Mouse (Mus musculus): ENCODE measurements around the gene Gpr107. TPM values are rescaled to one million over a fixed set of nuclear protein-coding genes. Genes with fewer than 3 reads are reported as not detected.

Gpr107 gene
- polyA plus RNA-seq, 1 experiment = 34.5 TPM

- TF ChIP-seq CTCF (IDR thresholded peaks at IDR 0.05; ENCODE audit: control insufficient read depth, insufficient read depth, insufficient replicate concordance, low read depth, low read length) (no peak), POLR2A (IDR thresholded peaks at IDR 0.05; ENCODE audit: control insufficient read depth, low read depth, low read length) (no peak)
- H3K4me1 ChIP-seq (ENCODE audit: control insufficient read depth, insufficient read depth, low read length) = peaks cover 19% of the 10 kb centered on the region
- no peaks in the 10 kb centered on the region for H3K27me3 ChIP-seq (ENCODE audit: control insufficient read depth, insufficient read depth, low read length)
- H3K36me3 ChIP-seq (ENCODE audit: control insufficient read depth, insufficient read depth, low read length) = no peaks in the 10 kb centered on the region
- no peak overlapping the region for H3K4me3 ChIP-seq (ENCODE audit: control insufficient read depth, low read depth, low read length)
- no peak overlapping the region for H3K27ac ChIP-seq (ENCODE audit: control insufficient read depth, insufficient read depth, low read depth, low read length)
Measured at GRCm38 (mm10) chr2:31263746-31264378, 111.7 kb downstream of the Gpr107 start.

- Histone ChIP-seq H3K27me3 (ENCODE audit: control insufficient read depth, insufficient read depth, low read length) (no peaks in the 10 kb centered on the region), H3K27ac (ENCODE audit: control insufficient read depth, insufficient read depth, low read depth, low read length) (no peak overlapping the region), H3K4me3 (ENCODE audit: control insufficient read depth, low read depth, low read length) (no peak overlapping the region), H3K36me3 (ENCODE audit: control insufficient read depth, insufficient read depth, low read length) (no peaks in the 10 kb centered on the region), H3K4me1 (ENCODE audit: control insufficient read depth, insufficient read depth, low read length) (peaks cover 10% of the 10 kb centered on the region)
- TF ChIP-seq POLR2A (IDR thresholded peaks at IDR 0.05; ENCODE audit: control insufficient read depth, low read depth, low read length) (no peak), CTCF (IDR thresholded peaks at IDR 0.05; ENCODE audit: control insufficient read depth, insufficient read depth, insufficient replicate concordance, low read depth, low read length) (no peak)
Measured at GRCm38 (mm10) chr2:31267447-31267846, 115.3 kb downstream of the Gpr107 start.

Other genes starting within 250 kb of the Gpr107 start
- 3.9 and 15.6 TPM in 2 replicates for gene Ptges, start 222.5 kb upstream of the Gpr107 start, polyA plus RNA-seq (2012; rRNA removed)
- gene Tor1b, start 199.4 kb upstream of the Gpr107 start, polyA plus RNA-seq (2012; rRNA removed) = 12.9 and 14.0 TPM in 2 replicates
- 10.5 and 11.1 TPM in 2 replicates for gene Tor1a, start 184.4 kb upstream of the Gpr107 start, polyA plus RNA-seq (2012; rRNA removed)
- 19.9 and 23.7 TPM in 2 replicates for gene BC005624, start 170.1 kb upstream of the Gpr107 start, polyA plus RNA-seq (2012; rRNA removed)
- gene Usp20, start 170.0 kb upstream of the Gpr107 start, polyA plus RNA-seq (2012; rRNA removed) = 68.1 and 76.9 TPM in 2 replicates
- 6.3 and 7.3 TPM in 2 replicates for gene Fnbp1, start 10.3 kb upstream of the Gpr107 start, polyA plus RNA-seq (2012; rRNA removed)
- gene Ncs1, start 93.5 kb downstream of the Gpr107 start, polyA plus RNA-seq (2012; rRNA removed) = 5.7 and 7.7 TPM in 2 replicates
- gene Hmcn2, start 162.1 kb downstream of the Gpr107 start, polyA plus RNA-seq (2012; rRNA removed) = 4.1 and 5.3 TPM in 2 replicates